Mouse (Mus musculus): ENCODE results near the gene Ppp6r3. TPM values are rescaled to one million over a fixed set of nuclear protein-coding genes. Genes with fewer than 3 reads are reported as not detected.

The Ppp6r3 gene
- polyA plus RNA-seq, 1 experiment, result 34.4 TPM

DNA sequence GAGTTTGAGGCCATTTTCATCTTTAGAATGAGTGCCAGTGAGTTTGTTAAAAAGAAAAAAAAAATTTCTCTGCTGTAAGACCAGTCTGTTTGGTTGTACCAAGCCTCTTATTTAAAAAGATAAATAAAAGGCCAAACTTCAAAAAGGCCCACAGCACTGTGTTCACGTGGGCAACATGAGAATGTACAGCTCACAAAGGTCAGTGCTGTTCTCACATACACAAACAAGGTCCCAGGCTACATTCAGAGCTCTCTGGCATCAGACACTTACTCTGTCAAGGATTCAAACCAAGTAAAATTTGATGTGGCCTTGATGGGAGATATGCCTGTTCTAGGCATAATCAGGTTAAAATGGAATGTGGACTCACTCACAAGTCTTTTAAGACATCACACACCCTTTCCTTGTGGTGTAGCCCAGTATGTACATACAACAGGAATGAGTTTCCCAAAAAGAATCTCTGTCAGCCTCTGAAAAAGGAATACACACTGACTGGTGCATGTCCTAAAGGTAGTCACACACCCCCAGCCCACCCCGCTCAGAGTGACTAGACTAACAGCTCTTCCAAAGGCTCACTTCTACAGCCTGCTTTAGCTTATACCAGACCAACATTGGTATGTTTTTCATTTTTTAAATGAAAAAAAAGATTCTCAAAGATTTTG, 19.3 kb downstream of the Ppp6r3 start:
- peaks cover 6% of the 10 kb centered on the region; the same call in 1 of the 2 replicates for H3K4me1 ChIP-seq (ENCODE audit: control insufficient read depth, insufficient read depth, insufficient read length)
- no peak overlapping the region for H3K4me3 ChIP-seq (ENCODE audit: extremely low read depth, insufficient read depth, insufficient read length)
- TF ChIP-seq POLR2A (IDR thresholded peaks at IDR 0.05; ENCODE audit: low read depth, low read length), result no peak
- no peak for TF ChIP-seq CTCF (IDR thresholded peaks at IDR 0.05; ENCODE audit: extremely low read depth, insufficient read depth, insufficient read length, insufficient replicate concordance)
- H3K27ac ChIP-seq (ENCODE audit: insufficient read depth, low read length), result no peak overlapping the region
- H3K27me3 ChIP-seq (ENCODE audit: control insufficient read depth, insufficient read depth, low read length), result no peaks in the 10 kb centered on the region
- 84% methylated on average over 2 of the region's 2 CpGs for WGBS
- no peaks in the 10 kb centered on the region for H3K36me3 ChIP-seq (ENCODE audit: control insufficient read depth, insufficient read depth, low read length)
- no peak for DNase-seq (ENCODE audit: low read depth in 1 of 2, low spot score in 2 of 2)

DNA sequence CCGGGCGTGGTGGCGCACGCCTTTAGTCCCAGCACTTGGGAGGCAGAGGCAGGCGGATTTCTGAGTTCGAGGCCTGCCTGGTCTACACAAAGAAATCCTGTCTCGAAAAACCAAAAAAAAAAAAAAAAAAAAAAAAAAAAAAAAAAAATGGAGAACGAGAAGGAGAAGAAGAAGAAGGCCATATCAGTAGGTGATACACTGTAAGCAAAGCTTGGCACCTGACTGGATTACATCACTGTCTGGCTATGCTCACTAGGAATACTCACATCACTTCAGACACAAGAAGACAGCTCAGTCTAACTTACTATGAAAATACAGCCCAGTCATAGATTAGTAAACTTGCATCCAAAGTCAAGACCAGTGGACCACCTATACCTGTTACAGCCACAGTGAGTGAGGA, 20.8 kb downstream of the Ppp6r3 start:
- DNase-seq (ENCODE audit: low read depth in 1 of 2, low spot score in 2 of 2), result no peak
- no peaks in the 10 kb centered on the region for H3K27me3 ChIP-seq (ENCODE audit: control insufficient read depth, insufficient read depth, low read length)
- H3K4me1 ChIP-seq (ENCODE audit: control insufficient read depth, insufficient read depth, insufficient read length), result peaks cover 4% of the 10 kb centered on the region; the same call in 1 of the 2 replicates
- TF ChIP-seq CTCF (IDR thresholded peaks at IDR 0.05; ENCODE audit: extremely low read depth, insufficient read depth, insufficient read length, insufficient replicate concordance), result no peak
- no peak overlapping the region for H3K27ac ChIP-seq (ENCODE audit: insufficient read depth, low read length)
- 83% methylated on average over 8 of the region's 8 CpGs for WGBS
- no peak overlapping the region for H3K4me3 ChIP-seq (ENCODE audit: extremely low read depth, insufficient read depth, insufficient read length)
- no peaks in the 10 kb centered on the region; the same call in 1 of the 2 replicates for H3K36me3 ChIP-seq (ENCODE audit: control insufficient read depth, insufficient read depth, low read length)

DNA sequence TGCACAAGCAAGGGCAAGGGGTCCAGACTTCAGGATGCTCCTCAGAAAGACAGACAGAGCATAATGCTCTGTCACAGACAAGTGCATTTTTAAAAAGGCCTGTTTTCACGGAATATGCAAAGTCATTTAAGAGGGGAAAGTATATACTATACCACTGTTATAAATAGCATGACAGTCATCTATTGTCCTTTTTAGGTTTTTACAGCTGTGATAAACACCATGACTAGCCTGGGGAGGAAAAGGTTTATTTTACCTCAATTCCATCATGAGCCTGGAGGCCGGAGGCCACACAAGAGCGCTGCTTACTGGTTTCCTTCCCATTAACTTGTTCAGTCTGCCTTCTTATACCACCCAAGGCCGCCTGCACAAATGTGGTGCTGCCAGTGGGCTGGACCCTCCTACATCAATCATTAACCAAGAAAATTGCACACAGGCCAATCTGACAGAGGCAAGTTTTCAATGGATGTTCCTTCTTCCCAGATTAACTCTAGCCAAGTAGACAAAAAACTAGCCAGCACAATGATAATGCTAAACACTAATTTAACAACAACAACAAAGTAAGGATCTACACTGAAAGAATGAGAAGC, 23.9 kb downstream of the Ppp6r3 start:
- H3K27me3 ChIP-seq (ENCODE audit: control insufficient read depth, insufficient read depth, low read length), result no peaks in the 10 kb centered on the region
- H3K27ac ChIP-seq (ENCODE audit: insufficient read depth, low read length), result no peak overlapping the region
- no peak for DNase-seq (ENCODE audit: low read depth in 1 of 2, low spot score in 2 of 2)
- H3K4me3 ChIP-seq (ENCODE audit: extremely low read depth, insufficient read depth, insufficient read length), result no peak overlapping the region
- no peak for TF ChIP-seq CTCF (IDR thresholded peaks at IDR 0.05; ENCODE audit: extremely low read depth, insufficient read depth, insufficient read length, insufficient replicate concordance)
- no peak for TF ChIP-seq POLR2A (IDR thresholded peaks at IDR 0.05; ENCODE audit: low read depth, low read length)
- WGBS, result 61% methylated on average over 4 of the region's 4 CpGs
- H3K36me3 ChIP-seq (ENCODE audit: control insufficient read depth, insufficient read depth, low read length), result no peaks in the 10 kb centered on the region; the same call in 1 of the 2 replicates
- H3K4me1 ChIP-seq (ENCODE audit: control insufficient read depth, insufficient read depth, insufficient read length), result peaks cover 2% of the 10 kb centered on the region; the same call in 1 of the 2 replicates

DNA sequence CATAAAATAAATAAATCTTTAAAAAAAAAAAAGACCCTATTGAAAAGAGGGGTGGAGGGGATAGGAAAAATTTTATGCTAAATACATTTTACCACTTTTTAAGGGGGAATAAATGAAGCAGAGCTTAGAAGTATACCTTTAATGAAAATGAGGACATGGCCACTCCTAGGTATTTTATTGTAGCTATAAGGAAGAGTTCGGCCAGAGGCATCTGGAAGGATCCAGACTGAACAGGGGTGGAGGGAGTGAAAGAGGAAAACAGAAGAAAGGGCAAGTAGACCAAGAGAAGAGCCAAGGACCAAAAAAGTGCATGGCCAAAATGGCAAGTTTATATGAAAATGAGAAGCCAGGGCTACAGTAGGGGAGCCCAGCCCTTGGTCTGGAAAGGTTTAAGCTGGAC, 25.4 kb downstream of the Ppp6r3 start:
- DNase-seq (ENCODE audit: low read depth in 1 of 2, low spot score in 2 of 2), result no peak
- 91% methylated on average over 1 of the region's 1 CpGs for WGBS
- Histone ChIP-seq H3K4me3 (ENCODE audit: extremely low read depth, insufficient read depth, insufficient read length) (no peak overlapping the region), H3K36me3 (ENCODE audit: control insufficient read depth, insufficient read depth, low read length) (no peaks in the 10 kb centered on the region; the same call in 1 of the 2 replicates), H3K27ac (ENCODE audit: insufficient read depth, low read length) (no peak overlapping the region), H3K4me1 (ENCODE audit: control insufficient read depth, insufficient read depth, insufficient read length) (peaks cover 4% of the 10 kb centered on the region), H3K27me3 (ENCODE audit: control insufficient read depth, insufficient read depth, low read length) (no peaks in the 10 kb centered on the region)
- TF ChIP-seq POLR2A (IDR thresholded peaks at IDR 0.05; ENCODE audit: low read depth, low read length), result no peak

DNA sequence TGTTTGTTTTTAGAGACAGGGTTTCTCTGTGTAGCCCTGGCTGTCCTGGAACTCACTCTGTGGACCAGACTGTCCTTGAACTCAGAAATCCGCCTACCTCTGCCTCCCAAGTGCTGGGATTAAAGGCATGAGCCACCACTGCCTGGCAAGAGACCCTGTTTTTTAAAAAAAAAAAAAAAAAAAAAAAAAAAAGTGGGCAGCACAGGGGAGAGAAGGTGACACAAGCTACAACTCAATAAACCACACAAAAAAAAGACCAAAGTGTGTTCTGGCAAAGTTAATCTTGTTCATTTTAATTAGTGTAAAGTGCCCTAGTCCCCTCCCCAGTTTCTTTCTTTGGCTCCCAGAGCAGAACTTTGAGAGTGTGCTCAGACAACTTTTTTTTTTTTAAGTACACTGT, 26.3 kb downstream of the Ppp6r3 start:
- no peaks in the 10 kb centered on the region; the same call in 1 of the 2 replicates for H3K36me3 ChIP-seq (ENCODE audit: control insufficient read depth, insufficient read depth, low read length)
- DNase-seq (ENCODE audit: low read depth in 1 of 2, low spot score in 2 of 2), result no peak
- H3K4me1 ChIP-seq (ENCODE audit: control insufficient read depth, insufficient read depth, insufficient read length), result peaks cover 2% of the 10 kb centered on the region
- H3K27ac ChIP-seq (ENCODE audit: insufficient read depth, low read length), result no peak overlapping the region
- no peak overlapping the region for H3K4me3 ChIP-seq (ENCODE audit: extremely low read depth, insufficient read depth, insufficient read length)
- TF ChIP-seq CTCF (IDR thresholded peaks at IDR 0.05; ENCODE audit: extremely low read depth, insufficient read depth, insufficient read length, insufficient replicate concordance) (no peak), POLR2A (IDR thresholded peaks at IDR 0.05; ENCODE audit: low read depth, low read length) (no peak)
- WGBS, result 94% methylated on average over 1 of the region's 1 CpGs
- no peaks in the 10 kb centered on the region for H3K27me3 ChIP-seq (ENCODE audit: control insufficient read depth, insufficient read depth, low read length)

DNA sequence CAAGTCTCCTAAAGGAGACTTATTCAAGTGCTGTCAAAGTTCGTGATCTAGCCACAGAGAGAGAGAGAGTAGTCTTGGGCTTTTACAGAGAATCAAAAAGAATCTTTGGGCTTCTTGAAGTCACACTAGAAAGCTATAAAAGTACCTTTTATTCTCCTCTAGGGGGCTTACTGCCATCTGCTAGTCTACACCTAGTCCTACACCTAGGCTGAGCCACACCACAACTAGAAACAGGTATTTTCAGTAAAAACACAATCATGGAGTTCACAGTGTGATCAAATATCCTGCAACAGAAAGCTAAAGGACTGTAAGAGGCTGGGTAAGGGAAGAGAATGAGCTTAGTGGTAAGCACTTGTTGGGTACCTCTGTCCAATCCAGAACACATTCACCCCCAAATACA, 27.2 kb downstream of the Ppp6r3 start:
- DNase-seq (ENCODE audit: low read depth in 1 of 2, low spot score in 2 of 2), result no peak
- H3K27me3 ChIP-seq (ENCODE audit: control insufficient read depth, insufficient read depth, low read length), result no peaks in the 10 kb centered on the region
- peaks cover 2% of the 10 kb centered on the region for H3K4me1 ChIP-seq (ENCODE audit: control insufficient read depth, insufficient read depth, insufficient read length)
- TF ChIP-seq CTCF (IDR thresholded peaks at IDR 0.05; ENCODE audit: extremely low read depth, insufficient read depth, insufficient read length, insufficient replicate concordance), result no peak
- TF ChIP-seq POLR2A (IDR thresholded peaks at IDR 0.05; ENCODE audit: low read depth, low read length), result no peak
- peaks cover 1% of the 10 kb centered on the region for H3K36me3 ChIP-seq (ENCODE audit: control insufficient read depth, insufficient read depth, low read length)
- H3K4me3 ChIP-seq (ENCODE audit: extremely low read depth, insufficient read depth, insufficient read length), result no peak overlapping the region
- WGBS, result 97% methylated on average over 1 of the region's 1 CpGs
- no peak overlapping the region for H3K27ac ChIP-seq (ENCODE audit: insufficient read depth, low read length)

DNA sequence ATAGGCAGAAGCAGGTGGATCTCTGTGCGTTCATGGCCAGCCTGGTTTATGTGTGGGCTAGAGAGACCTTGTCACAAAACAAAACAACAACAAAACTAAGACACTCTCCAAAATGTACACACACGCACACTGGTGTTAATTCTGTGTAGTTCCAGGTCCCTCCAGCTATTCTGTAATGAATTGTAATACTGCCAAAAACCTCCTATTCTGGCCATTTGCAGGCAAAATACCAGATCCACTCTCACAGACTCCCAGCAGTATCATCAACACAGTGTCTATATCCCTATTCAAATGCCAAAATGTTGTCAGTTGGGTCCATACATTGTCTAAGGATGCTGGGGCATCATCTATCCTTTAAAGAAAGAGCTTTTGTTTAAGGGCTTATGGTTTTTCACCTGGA, 30.6 kb downstream of the Ppp6r3 start:
- H3K27me3 ChIP-seq (ENCODE audit: control insufficient read depth, insufficient read depth, low read length), result no peaks in the 10 kb centered on the region
- peaks cover 2% of the 10 kb centered on the region for H3K4me1 ChIP-seq (ENCODE audit: control insufficient read depth, insufficient read depth, insufficient read length)
- H3K27ac ChIP-seq (ENCODE audit: insufficient read depth, low read length), result no peak overlapping the region
- 91% methylated on average over 2 of the region's 2 CpGs for WGBS
- no peak overlapping the region for H3K4me3 ChIP-seq (ENCODE audit: extremely low read depth, insufficient read depth, insufficient read length)
- H3K36me3 ChIP-seq (ENCODE audit: control insufficient read depth, insufficient read depth, low read length), result peaks cover 5% of the 10 kb centered on the region
- TF ChIP-seq POLR2A (IDR thresholded peaks at IDR 0.05; ENCODE audit: low read depth, low read length), result no peak
- TF ChIP-seq CTCF (IDR thresholded peaks at IDR 0.05; ENCODE audit: extremely low read depth, insufficient read depth, insufficient read length, insufficient replicate concordance), result no peak
- DNase-seq (ENCODE audit: low read depth in 1 of 2, low spot score in 2 of 2), result no peak
